Mouse (Mus musculus) testis, adult 2 months (tissue): ENCODE data around the gene Cadps2.

ENCODE experiments used
- CTCF ChIP-seq: fragments of 200-500 bp; IDR thresholded peaks from 2 replicates; pipeline ENCODE4 v1.5.1; 2012; ENCODE audit warnings: low read depth, mild to moderate bottlenecking, inconsistent platforms, low read length, moderate library complexity; ENCODE audit not compliant: control insufficient read depth, insufficient read depth, insufficient replicate concordance
- POLR2A ChIP-seq: fragments of 200-500 bp; IDR thresholded peaks from 2 replicates; pipeline ENCODE4 v1.6.1; 2012; ENCODE audit warnings: low read depth, mild to moderate bottlenecking, inconsistent platforms, low read length, moderate library complexity; ENCODE audit not compliant: control insufficient read depth

DNA sequence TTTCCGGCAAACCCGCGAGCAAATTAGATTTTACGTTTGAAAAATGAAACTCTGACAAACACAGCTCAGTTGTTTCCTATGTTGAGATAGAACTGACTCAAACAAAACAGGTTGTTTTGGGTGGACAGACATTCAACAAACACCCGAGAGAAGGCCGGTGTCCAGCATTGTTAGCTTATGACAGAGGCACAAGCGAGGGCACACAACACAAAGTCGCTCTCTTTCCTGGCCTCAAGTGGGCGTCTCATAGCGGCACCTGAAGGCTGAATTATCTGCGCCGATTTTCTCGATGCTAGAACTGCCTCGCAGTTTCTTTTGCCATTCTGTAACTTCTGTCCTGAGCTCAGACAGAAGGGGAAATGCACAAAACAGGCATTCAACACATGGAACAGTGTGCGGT is 780 bp upstream of the Cadps2 start:
- TF ChIP-seq CTCF (no peak), POLR2A (no peak)
